In the genomic region with DNA sequence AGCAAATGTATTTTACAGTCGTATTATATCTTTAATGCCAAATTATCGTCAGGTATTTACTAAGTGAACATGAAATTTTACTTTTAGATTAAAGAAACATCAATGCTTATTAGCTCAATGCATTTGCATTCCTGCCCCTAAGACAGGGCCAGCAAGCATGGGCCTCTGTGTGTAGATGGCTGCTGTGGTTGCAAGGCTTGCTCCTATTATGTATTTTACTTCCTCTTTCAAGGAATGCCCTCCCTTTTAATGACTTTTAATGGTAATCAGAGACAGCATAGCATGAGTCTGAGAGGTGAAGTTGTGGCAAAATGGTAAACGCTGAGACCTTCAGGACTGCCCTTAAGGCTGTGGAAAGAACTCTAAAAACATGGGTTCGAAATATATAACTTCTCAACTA, we compare ENCODE assay signal across 15 mouse cellular contexts.
"Had no signal": no experiment of that assay in that cellular context is flagged by ENCODE, and none has a peak within 500 bp of the region (broad histone marks: within the 10 kb centered on the region; RNA-seq: fewer than 3 reads in every experiment).

No protein-coding gene starts in this region.

- H3K4me3 ChIP-seq: kidney, embryonic 15.5 days; left cerebral cortex, adult 2 months; liver, embryonic 13.5 days; stomach, embryonic 15.5 days had no signal

- H3K27ac ChIP-seq: kidney, embryonic 15.5 days; left cerebral cortex, adult 2 months; liver, embryonic 13.5 days; stomach, embryonic 15.5 days had no signal

- H3K9me3 ChIP-seq: kidney, embryonic 15.5 days; liver, embryonic 13.5 days had no signal

- H3K27me3 ChIP-seq: kidney, embryonic 15.5 days; liver, embryonic 13.5 days; stomach, embryonic 15.5 days had no signal

- DNase-seq: kidney, adult 8-10 months; kidney, postnatal 10 days; kidney, postnatal 36 days; layer of hippocampus, postnatal 36 days; liver, embryonic 13.5 days; lung, adult 2 months; lung, postnatal 14 days; midbrain, embryonic 14.5 days; right cerebral cortex, postnatal 25 days; spleen, adult 18-20 months; thymus, adult 18-20 months; thymus, postnatal 4 days had no signal

- H3K36me3 ChIP-seq: stomach, embryonic 15.5 days had no signal

- H3K9ac ChIP-seq: kidney, embryonic 15.5 days; liver, embryonic 13.5 days; stomach, embryonic 15.5 days had no signal

- H3K4me1 ChIP-seq: stomach, embryonic 15.5 days had no signal
